Mouse (Mus musculus): ENCODE results near the gene Traf2. TPM values are rescaled to one million over a fixed set of nuclear protein-coding genes. Genes with fewer than 3 reads are reported as not detected.

Traf2 gene
- polyA plus RNA-seq, 2 experiments = 18.9 to 29.2 TPM

- peaks cover 14% of the 10 kb centered on the region for H3K36me3 ChIP-seq (ENCODE audit: control insufficient read depth, insufficient read depth, low read length)
- H3K4me1 ChIP-seq (ENCODE audit: control insufficient read depth, insufficient read depth, low read length) = peaks cover 8% of the 10 kb centered on the region
- WGBS = 63% methylated on average over 15 of the region's 15 CpGs
- H3K9ac ChIP-seq (ENCODE audit: low read depth, low read length, severe bottlenecking) = no peak overlapping the region
- no peak for TF ChIP-seq POLR2A (IDR thresholded peaks at IDR 0.05; ENCODE audit: borderline replicate concordance, extremely low read depth, insufficient read depth, insufficient read length)
- no peak overlapping the region for H3K4me2 ChIP-seq (replicated peaks; ENCODE audit: low read depth, low read length, severe bottlenecking)
- DNase-seq (ENCODE audit: low spot score) = no peak
- ATAC-seq (ENCODE audit: low FRiP score, low read depth) = no peak
- H3K4me3 ChIP-seq (replicated peaks; ENCODE audit: low read length) = no peak overlapping the region
- H3K27me3 ChIP-seq (ENCODE audit: control insufficient read depth, insufficient read depth, low read length) = no peaks in the 10 kb centered on the region
- H3K27ac ChIP-seq (replicated peaks; ENCODE audit: low read depth, low read length) = no peak overlapping the region
- no peaks in the 10 kb centered on the region for H3K9me3 ChIP-seq (ENCODE audit: control insufficient read depth, low read length)
Observed at GRCm38 (mm10) chr2:25498622-25499478, 47.9 kb downstream of the Traf2 start.

DNA sequence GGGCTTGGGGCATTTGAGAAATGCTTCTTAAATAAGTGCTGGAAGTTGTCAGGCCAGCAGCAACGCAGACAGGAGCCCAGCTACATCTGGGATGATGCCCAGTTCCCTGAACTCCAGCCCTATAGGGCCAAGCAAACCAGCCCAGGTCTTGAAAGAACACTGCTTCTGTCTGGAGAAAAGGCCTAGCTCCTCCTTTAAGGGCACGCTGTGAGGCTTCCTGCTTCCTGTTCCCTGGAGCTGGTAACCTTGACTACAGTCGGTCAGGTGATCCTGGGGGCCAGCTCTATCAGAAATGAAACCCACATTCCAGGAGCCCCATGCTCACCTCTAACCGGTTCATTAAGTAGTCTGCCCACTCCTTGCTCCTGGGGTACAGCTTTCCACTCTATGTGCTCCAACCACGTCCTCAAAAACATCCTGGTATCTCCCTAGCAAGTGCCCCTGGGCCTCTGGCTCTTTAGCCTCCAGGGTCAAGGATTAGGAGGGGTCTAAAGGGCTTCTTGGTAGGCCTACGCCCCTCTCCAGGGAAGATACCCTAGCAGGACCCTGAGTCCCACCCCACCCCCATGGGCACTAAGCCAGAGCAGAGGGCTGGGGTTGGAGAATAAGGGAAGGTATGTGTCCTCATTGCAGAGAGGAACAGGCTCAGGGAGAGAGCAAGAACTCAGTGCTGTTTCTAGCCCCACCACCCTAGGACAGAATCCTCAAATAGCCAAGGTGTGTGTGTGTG is 48.7 kb downstream of the Traf2 start:
- WGBS = 42% methylated on average over 6 of the region's 6 CpGs
- DNase-seq (ENCODE audit: low spot score) (no peak), ATAC-seq (ENCODE audit: low FRiP score, low read depth) (no peak)
- Histone ChIP-seq H3K4me2 (replicated peaks; ENCODE audit: low read depth, low read length, severe bottlenecking) (no peak overlapping the region), H3K4me3 (replicated peaks; ENCODE audit: low read length) (no peak overlapping the region), H3K36me3 (ENCODE audit: control insufficient read depth, insufficient read depth, low read length) (peaks cover 5% of the 10 kb centered on the region; the same call in 1 of the 2 replicates), H3K27me3 (ENCODE audit: control insufficient read depth, insufficient read depth, low read length) (no peaks in the 10 kb centered on the region), H3K9ac (ENCODE audit: low read depth, low read length, severe bottlenecking) (no peak overlapping the region), H3K9me3 (ENCODE audit: control insufficient read depth, low read length) (no peaks in the 10 kb centered on the region), H3K27ac (replicated peaks; ENCODE audit: low read depth, low read length) (no peak overlapping the region; the same call in 1 of the 2 replicates), H3K4me1 (ENCODE audit: control insufficient read depth, insufficient read depth, low read length) (peaks cover 8% of the 10 kb centered on the region)
- TF ChIP-seq POLR2A (IDR thresholded peaks at IDR 0.05; ENCODE audit: borderline replicate concordance, extremely low read depth, insufficient read depth, insufficient read length) = no peak

DNA sequence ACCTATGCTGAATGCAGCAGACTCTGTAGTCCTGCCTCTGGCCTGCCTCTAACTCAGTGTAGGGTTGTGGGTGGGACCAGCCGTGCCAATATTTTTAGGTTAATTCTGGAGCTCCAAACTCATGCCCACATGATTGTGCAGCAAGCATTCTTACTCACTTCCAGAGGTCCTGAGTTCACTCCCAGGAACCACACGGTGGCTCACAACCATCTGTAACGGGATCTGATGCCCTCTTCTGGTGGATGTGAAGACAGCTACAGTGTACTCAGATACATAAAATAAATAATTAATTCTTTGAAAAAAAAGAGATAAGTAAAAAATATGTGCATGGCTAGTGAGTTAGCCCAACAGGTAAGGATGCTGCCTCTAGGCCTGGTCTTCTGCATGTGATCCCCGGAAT is 50.3 kb downstream of the Traf2 start:
- H3K27me3 ChIP-seq (ENCODE audit: control insufficient read depth, insufficient read depth, low read length) = no peaks in the 10 kb centered on the region
- H3K9ac ChIP-seq (ENCODE audit: low read depth, low read length, severe bottlenecking) = no peak overlapping the region
- H3K9me3 ChIP-seq (ENCODE audit: control insufficient read depth, low read length) = no peaks in the 10 kb centered on the region
- no peak overlapping the region for H3K27ac ChIP-seq (replicated peaks; ENCODE audit: low read depth, low read length)
- TF ChIP-seq POLR2A (IDR thresholded peaks at IDR 0.05; ENCODE audit: borderline replicate concordance, extremely low read depth, insufficient read depth, insufficient read length) = no peak
- no peaks in the 10 kb centered on the region for H3K36me3 ChIP-seq (ENCODE audit: control insufficient read depth, insufficient read depth, low read length)
- peaks cover 2% of the 10 kb centered on the region for H3K4me1 ChIP-seq (ENCODE audit: control insufficient read depth, insufficient read depth, low read length)
- no peak for DNase-seq (ENCODE audit: low spot score)
- no peak overlapping the region for H3K4me2 ChIP-seq (replicated peaks; ENCODE audit: low read depth, low read length, severe bottlenecking)
- WGBS = 44% methylated on average over 4 of the region's 4 CpGs
- H3K4me3 ChIP-seq (replicated peaks; ENCODE audit: low read length) = no peak overlapping the region
- no peak for ATAC-seq (ENCODE audit: low FRiP score, low read depth)

DNA sequence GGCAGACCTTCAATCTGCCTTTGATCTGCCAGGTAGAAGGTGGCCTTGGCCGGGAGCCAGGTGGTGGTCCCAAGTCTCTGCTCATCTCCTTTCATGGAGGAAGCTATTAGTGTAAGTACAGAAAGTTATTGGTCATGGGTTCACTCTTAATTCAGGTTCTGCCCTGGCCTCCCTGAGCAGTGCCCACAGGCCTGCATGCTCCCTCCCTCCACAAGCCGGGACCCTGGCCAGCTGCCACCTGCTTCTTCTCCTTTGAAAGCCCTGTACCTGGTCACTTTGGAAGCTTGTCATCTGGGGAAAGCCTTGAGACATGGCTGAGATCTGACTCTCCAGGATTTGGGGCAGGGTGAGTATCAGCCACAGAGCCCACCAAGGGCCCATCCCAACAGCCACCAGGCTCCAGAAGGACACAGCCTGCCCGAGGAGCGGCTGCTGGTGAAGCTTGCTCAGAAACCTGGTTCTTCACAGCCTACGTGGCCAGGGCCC is 53.2 kb downstream of the Traf2 start, which contains the start of gene Lcn12:
Gene Lcn12 (minus strand): TSS at position 436 of the 486 bp plus-strand sequence.
- ATAC-seq (ENCODE audit: low FRiP score, low read depth) = no peak
- Histone ChIP-seq H3K9me3 (ENCODE audit: control insufficient read depth, low read length) (no peaks in the 10 kb centered on the region), H3K4me3 (replicated peaks; ENCODE audit: low read length) (no peak within 1 kb of the TSS), H3K4me2 (replicated peaks; ENCODE audit: low read depth, low read length, severe bottlenecking) (no peak within 1 kb of the TSS), H3K27ac (replicated peaks; ENCODE audit: low read depth, low read length) (no peak within 1 kb of the TSS), H3K4me1 (ENCODE audit: control insufficient read depth, insufficient read depth, low read length) (no peaks in the 10 kb centered on the region), H3K27me3 (ENCODE audit: control insufficient read depth, insufficient read depth, low read length) (no peaks in the 10 kb centered on the region), H3K9ac (ENCODE audit: low read depth, low read length, severe bottlenecking) (no peak within 1 kb of the TSS), H3K36me3 (ENCODE audit: control insufficient read depth, insufficient read depth, low read length) (no peaks in the 10 kb centered on the region)
- 86% methylated on average over 5 of the region's 5 CpGs for WGBS
- TF ChIP-seq POLR2A (IDR thresholded peaks at IDR 0.05; ENCODE audit: borderline replicate concordance, extremely low read depth, insufficient read depth, insufficient read length) = no peak
- DNase-seq (ENCODE audit: low spot score) = no peak

- no peaks in the 10 kb centered on the region for H3K27me3 ChIP-seq (ENCODE audit: control insufficient read depth, insufficient read depth, low read length)
- no peaks in the 10 kb centered on the region for H3K4me1 ChIP-seq (ENCODE audit: control insufficient read depth, insufficient read depth, low read length)
- DNase-seq (ENCODE audit: low spot score) (no peak), ATAC-seq (ENCODE audit: low FRiP score, low read depth) (no peak)
- H3K4me3 ChIP-seq (replicated peaks; ENCODE audit: low read length) = no peak overlapping the region
- WGBS = 85% methylated on average over 5 of the region's 5 CpGs
- no peak overlapping the region for H3K9ac ChIP-seq (ENCODE audit: low read depth, low read length, severe bottlenecking)
- no peaks in the 10 kb centered on the region for H3K9me3 ChIP-seq (ENCODE audit: control insufficient read depth, low read length)
- H3K36me3 ChIP-seq (ENCODE audit: control insufficient read depth, insufficient read depth, low read length) = no peaks in the 10 kb centered on the region
- TF ChIP-seq POLR2A (IDR thresholded peaks at IDR 0.05; ENCODE audit: borderline replicate concordance, extremely low read depth, insufficient read depth, insufficient read length) = no peak
- no peak overlapping the region for H3K27ac ChIP-seq (replicated peaks; ENCODE audit: low read depth, low read length)
- no peak overlapping the region for H3K4me2 ChIP-seq (replicated peaks; ENCODE audit: low read depth, low read length, severe bottlenecking)
Observed at GRCm38 (mm10) chr2:25492988-25493387, 53.8 kb downstream of the Traf2 start.
